Comparison of ENCODE assay signal across 7 mouse cellular contexts in the genomic region with DNA sequence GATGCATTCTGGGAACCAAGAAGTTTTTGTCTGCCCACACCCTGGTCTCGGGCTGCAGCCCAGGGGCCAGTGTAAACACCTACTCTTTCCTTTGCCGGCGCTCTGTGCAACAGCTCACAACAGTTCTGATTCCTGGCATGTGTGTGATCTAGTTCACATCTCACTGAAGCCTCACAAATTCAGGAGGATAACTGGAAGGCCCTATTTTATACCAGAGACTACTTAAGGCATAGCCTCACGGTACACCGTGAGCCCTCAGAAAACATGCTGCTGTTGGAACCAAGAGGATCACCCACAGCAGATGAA. TPM values are rescaled to one million over a fixed set of nuclear protein-coding genes. Genes with fewer than 3 reads are reported as not detected.
DNase-seq lines count a peak whose midpoint lies in the region; ATAC-seq and TF ChIP-seq lines count a peak whose summit lies in the region.

No protein-coding gene starts in this region.

- WGBS in lung, adult 2 months = 52% methylated on average over 5 of the region's 5 CpGs
- 38% methylated on average over 5 of the region's 5 CpGs for WGBS in forebrain, embryonic 12.5 days
- 43% methylated on average over 5 of the region's 5 CpGs for WGBS in neural tube, embryonic 14.5 days

- peaks cover 2% of the 10 kb centered on the region for H3K4me1 ChIP-seq in lung, adult 2 months (ENCODE audit: control insufficient read depth, insufficient read depth, low read length)
- H3K4me1 ChIP-seq in forebrain, embryonic 12.5 days = peaks cover 29% of the 10 kb centered on the region
- H3K4me1 ChIP-seq in neural tube, embryonic 14.5 days (ENCODE audit: control insufficient read depth, insufficient read depth, low read length) = peaks cover 21% of the 10 kb centered on the region

- no peaks in the 10 kb centered on the region for H3K36me3 ChIP-seq in forebrain, embryonic 12.5 days (replicated peaks)
- H3K36me3 ChIP-seq in neural tube, embryonic 14.5 days (ENCODE audit: control insufficient read depth, insufficient read depth, low read length) = no peaks in the 10 kb centered on the region

- no peak for TF ChIP-seq CTCF in lung, adult 2 months (IDR thresholded peaks at IDR 0.05; ENCODE audit: insufficient read depth, low read length)

- peak overlapping the region; percentile 2; the same call in 1 of the 2 replicates for H3K4me2 ChIP-seq in forebrain, embryonic 12.5 days
- no peak overlapping the region for H3K4me2 ChIP-seq in neural tube, embryonic 14.5 days (ENCODE audit: low read depth, low read length)

- no peak overlapping the region for H3K9ac ChIP-seq in forebrain, embryonic 12.5 days
- H3K9ac ChIP-seq in neural tube, embryonic 14.5 days (replicated peaks; ENCODE audit: low read depth, low read length) = no peak overlapping the region

- H3K27me3 ChIP-seq in forebrain, embryonic 12.5 days = peaks cover 27% of the 10 kb centered on the region
- H3K27me3 ChIP-seq in neural tube, embryonic 14.5 days (ENCODE audit: control insufficient read depth, insufficient read depth, low read length) = no peaks in the 10 kb centered on the region

- peak overlapping the region; percentile 59 for H3K27ac ChIP-seq in forebrain, embryonic 12.5 days
- peak overlapping the region; percentile 79 for H3K27ac ChIP-seq in neural tube, embryonic 14.5 days (ENCODE audit: low read depth, low read length)

- ATAC-seq in forebrain, embryonic 12.5 days (ENCODE audit: low FRiP score) = peak; percentile 58; the same call in 1 of the 2 replicates
- ATAC-seq in neural tube, embryonic 14.5 days (ENCODE audit: low read depth) = peak; percentile 46; the same call in 1 of the 2 replicates

- H3K4me3 ChIP-seq in lung, adult 2 months (replicated peaks; ENCODE audit: extremely low read depth, low read depth, low read length) = no peak overlapping the region
- H3K4me3 ChIP-seq in forebrain, embryonic 12.5 days (replicated peaks) = no peak overlapping the region
- H3K4me3 ChIP-seq in neural tube, embryonic 14.5 days (ENCODE audit: low read depth, low read length) = no peak overlapping the region

- H3K9me3 ChIP-seq in forebrain, embryonic 12.5 days = no peaks in the 10 kb centered on the region
- H3K9me3 ChIP-seq in neural tube, embryonic 14.5 days (ENCODE audit: control insufficient read depth, low read length) = no peaks in the 10 kb centered on the region

- no peak for TF ChIP-seq POLR2A in lung, adult 2 months (IDR thresholded peaks at IDR 0.05; ENCODE audit: borderline replicate concordance, extremely low read depth, low read depth, low read length)

- DNase-seq in lung, adult 2 months = peak; percentile 9
- no peak for DNase-seq in lung, postnatal 4 days
- DNase-seq in induced T-regulatory cell, adult 2 months (ENCODE audit: low read depth) = peak; percentile 46
- DNase-seq in cerebellum, adult 9-10 months = no peak
- DNase-seq in embryo, embryonic 11 days = no peak

RNA-seq across cellular contexts. Expression of a gene that starts 10.5 kb away (rescaled TPM):
- polyA plus RNA-seq in lung, adult 2 months (2012; rRNA removed) = 36.5 and 53.2 TPM in 2 replicates
- 0.77 and 0.90 TPM in 2 replicates for polyA plus RNA-seq in forebrain, embryonic 12.5 days (2016; fragmentation: Nextera tagmentation; extraction: Ambion mirVana)
- 3.2 and 5.3 TPM in 2 replicates for polyA plus RNA-seq in neural tube, embryonic 14.5 days (2014; fragmentation: Nextera tagmentation; extraction: Ambion mirVana)

RNA-seq across cellular contexts. Expression of a gene that starts 39.9 kb away (rescaled TPM):
- polyA plus RNA-seq in lung, adult 2 months (2012; rRNA removed) = 2.6 and 6.7 TPM in 2 replicates
- polyA plus RNA-seq in forebrain, embryonic 12.5 days (2016; fragmentation: Nextera tagmentation; extraction: Ambion mirVana) = 54.7 and 55.6 TPM in 2 replicates
- polyA plus RNA-seq in neural tube, embryonic 14.5 days (2014; fragmentation: Nextera tagmentation; extraction: Ambion mirVana) = 55.4 and 68.6 TPM in 2 replicates

RNA-seq across cellular contexts. Expression of a gene that starts 53.1 kb away (rescaled TPM):
- polyA plus RNA-seq in lung, adult 2 months (2012; rRNA removed) = 87.8 and 112 TPM in 2 replicates
- 5.6 and 6.6 TPM in 2 replicates for polyA plus RNA-seq in forebrain, embryonic 12.5 days (2016; fragmentation: Nextera tagmentation; extraction: Ambion mirVana)
- polyA plus RNA-seq in neural tube, embryonic 14.5 days (2014; fragmentation: Nextera tagmentation; extraction: Ambion mirVana) = 12.3 and 14.4 TPM in 2 replicates

Comparison
In these comparisons a context has a peak if more than half of its experiments do, and no peak if none do; other contexts are left out.
1. DNase-seq: peak in lung, adult 2 months (single experiment) and induced T-regulatory cell, adult 2 months (single experiment); none in lung, postnatal 4 days (0 of 2), cerebellum, adult 9-10 months (single experiment) and embryo, embryonic 11 days (single experiment).